In genomic region chr1:85732581-85732980, GRCm38 (mm10) we compare ENCODE assay signal across 21 mouse cellular contexts. TPM values are rescaled to one million over a fixed set of nuclear protein-coding genes. Genes with fewer than 3 reads are reported as not detected.
DNase-seq lines count a peak whose midpoint lies in the region; ATAC-seq and TF ChIP-seq lines count a peak whose summit lies in the region.
"Had no signal": no experiment of that assay in that cellular context is flagged by ENCODE, and none has a peak within 500 bp of the region (broad histone marks: within the 10 kb centered on the region; RNA-seq: fewer than 3 reads in every experiment).

No protein-coding gene starts in this region.

- TF ChIP-seq POLR2A in spleen, adult 2 months (IDR thresholded peaks at IDR 0.05; ENCODE audit: low read depth, low read length) = no peak
- TF ChIP-seq POLR2A in cerebellum, adult 2 months (IDR thresholded peaks at IDR 0.05; ENCODE audit: borderline replicate concordance, insufficient read depth, low read length) = no peak

- TF ChIP-seq CTCF in spleen, adult 2 months (IDR thresholded peaks at IDR 0.05; ENCODE audit: extremely low read depth, insufficient read depth, insufficient read length, insufficient replicate concordance) = no peak
- no peak for TF ChIP-seq CTCF in cerebellum, adult 2 months (IDR thresholded peaks at IDR 0.05; ENCODE audit: borderline replicate concordance, insufficient read depth, low read depth, low read length)

- no peak overlapping the region for H3K4me3 ChIP-seq in spleen, adult 2 months (ENCODE audit: extremely low read depth, insufficient read depth, insufficient read length)
- H3K4me3 ChIP-seq in midbrain, embryonic 10.5 days = no peak overlapping the region
- no peak overlapping the region for H3K4me3 ChIP-seq in cerebellum, adult 2 months (replicated peaks; ENCODE audit: insufficient read depth, low read depth, low read length)
- H3K4me3 ChIP-seq: embryonic facial prominence, embryonic 13.5 days; forebrain, embryonic 10.5 days; heart, embryonic 12.5 days; hindbrain, embryonic 10.5 days; intestine, embryonic 15.5 days; limb, embryonic 15.5 days; myocyte had no signal

- WGBS in spleen, adult 2 months = 23% methylated on average over 3 of the region's 3 CpGs
- 82% methylated on average over 3 of the region's 3 CpGs for WGBS in midbrain, embryonic 10.5 days
- 92% methylated on average over 3 of the region's 3 CpGs for WGBS in cerebellum, adult 2 months

- no peaks in the 10 kb centered on the region for H3K27me3 ChIP-seq in spleen, adult 2 months (ENCODE audit: control insufficient read depth, insufficient read depth, low read length)
- no peaks in the 10 kb centered on the region for H3K27me3 ChIP-seq in midbrain, embryonic 10.5 days (ENCODE audit: low read depth, poor library complexity, severe bottlenecking)
- H3K27me3 ChIP-seq in cerebellum, adult 2 months (ENCODE audit: control insufficient read depth, insufficient read depth, low read length) = no peaks in the 10 kb centered on the region; the same call in 1 of the 2 replicates
- H3K27me3 ChIP-seq: embryonic facial prominence, embryonic 13.5 days; heart, embryonic 12.5 days; intestine, embryonic 15.5 days; limb, embryonic 15.5 days had no signal

- H3K27ac ChIP-seq in spleen, adult 2 months (ENCODE audit: insufficient read depth, low read length) = peak overlapping the region; percentile 67
- H3K27ac ChIP-seq in midbrain, embryonic 10.5 days (replicated peaks) = no peak overlapping the region
- no peak overlapping the region for H3K27ac ChIP-seq in cerebellum, adult 2 months (ENCODE audit: insufficient read depth, low read length)
- H3K27ac ChIP-seq: embryonic facial prominence, embryonic 13.5 days; forebrain, embryonic 10.5 days; hindbrain, embryonic 10.5 days; intestine, embryonic 15.5 days; limb, embryonic 15.5 days had no signal

- H3K9me3 ChIP-seq in midbrain, embryonic 10.5 days (replicated peaks) = no peaks in the 10 kb centered on the region
- H3K9me3 ChIP-seq: embryonic facial prominence, embryonic 13.5 days; forebrain, embryonic 10.5 days; intestine, embryonic 15.5 days; limb, embryonic 15.5 days had no signal

- ATAC-seq in granulocyte monocyte progenitor cell, adult 5-6 weeks (replicated peaks; ENCODE audit: poor library complexity, severe bottlenecking) = peak; percentile 60
- ATAC-seq: intestine, embryonic 15.5 days; lung, postnatal 0 days had no signal

- peaks cover 13% of the 10 kb centered on the region for H3K36me3 ChIP-seq in spleen, adult 2 months (ENCODE audit: control insufficient read depth, insufficient read depth, low read length)
- no peaks in the 10 kb centered on the region for H3K36me3 ChIP-seq in midbrain, embryonic 10.5 days
- H3K36me3 ChIP-seq: embryonic facial prominence, embryonic 13.5 days; forebrain, embryonic 10.5 days; heart, embryonic 12.5 days; hindbrain, embryonic 10.5 days; intestine, embryonic 15.5 days; limb, embryonic 15.5 days had no signal

- H3K4me1 ChIP-seq in spleen, adult 2 months (ENCODE audit: control insufficient read depth, insufficient read depth, insufficient read length) = peaks cover 18% of the 10 kb centered on the region
- H3K4me1 ChIP-seq in midbrain, embryonic 10.5 days = peaks cover 10% of the 10 kb centered on the region
- no peaks in the 10 kb centered on the region for H3K4me1 ChIP-seq in cerebellum, adult 2 months (ENCODE audit: control insufficient read depth, insufficient read depth, low read length)
- H3K4me1 ChIP-seq: intestine, embryonic 15.5 days had no signal

- peak in 1 of 2 experiments; percentile 32 for DNase-seq in spleen, adult 2 months (ENCODE audit: low read depth in 1 of 2, low spot score in 2 of 2)
- no peak for DNase-seq in spleen, postnatal 4 days (ENCODE audit: low spot score in 2 of 2)
- DNase-seq in naive thymus-derived CD4-positive, alpha-beta T cell, adult 2 months (ENCODE audit: low read depth) = peak; percentile 75
- peak; percentile 54 to 73 for DNase-seq in thymus, postnatal 36 days
- DNase-seq in midbrain, embryonic 10.5 days (ENCODE audit: low spot score) = no peak
- DNase-seq in cerebellum, adult 2 months = no peak
- no peak for DNase-seq in cerebellum, postnatal 25 days
- DNase-seq: adrenal gland, postnatal 25 days; gastrocnemius, postnatal 25 days; kidney, postnatal 14 days; layer of hippocampus, adult 9-11 months; right cerebral cortex, postnatal 14 days had no signal

RNA-seq across cellular contexts. Expression of gene A630001G21Rik, which starts 45.9 kb away (rescaled TPM):
- polyA plus RNA-seq in spleen, adult 2 months (2012; rRNA removed) = 21.3 and 28.4 TPM in 2 replicates
- total RNA-seq in granulocyte monocyte progenitor cell, adult 5-6 weeks (2014; fragmentation: Nextera tagmentation) = 105 and 129 TPM in 2 replicates
- 77.1 and 79.8 TPM in 2 replicates for total RNA-seq in granulocyte monocyte progenitor cell, adult 5-6 weeks (2017)
- 1.1 and 1.2 TPM in 2 replicates for polyA plus RNA-seq in midbrain, embryonic 10.5 days (2016; fragmentation: Nextera tagmentation; extraction: Ambion mirVana)
- polyA plus RNA-seq in cerebellum, adult 2 months (2012; rRNA removed) = 0.30 and 0.49 TPM in 2 replicates

Comparison
In these comparisons a context has a peak if more than half of its experiments do, and no peak if none do; other contexts are left out.
1. DNase-seq: peak in naive thymus-derived CD4-positive, alpha-beta T cell, adult 2 months (single experiment) and thymus, postnatal 36 days (2 of 2); none in spleen, postnatal 4 days (0 of 2), midbrain, embryonic 10.5 days (single experiment), cerebellum, adult 2 months (0 of 2) and cerebellum, postnatal 25 days (0 of 2).